In genomic region chr6:95711671-95712070, GRCm38 (mm10) we compare ENCODE assay signal across 30 mouse cellular contexts. TPM values are rescaled to one million over a fixed set of nuclear protein-coding genes. Genes with fewer than 3 reads are reported as not detected.
DNase-seq lines count a peak whose midpoint lies in the region; ATAC-seq and TF ChIP-seq lines count a peak whose summit lies in the region.
"Had no signal": no experiment of that assay in that cellular context is flagged by ENCODE, and none has a peak within 500 bp of the region (broad histone marks: within the 10 kb centered on the region; RNA-seq: fewer than 3 reads in every experiment).

No protein-coding gene starts in this region.

- intact Hi-C loops in heart, postnatal 36 days (cut with DNase I) = loop anchor here (10.0 kb wide), 1 partner anchor 587 kb away; no protein-coding TSS in a partner anchor

- H3K36me3 ChIP-seq in kidney, postnatal 0 days (ENCODE audit: insufficient read depth, low read length) = no peaks in the 10 kb centered on the region
- no peaks in the 10 kb centered on the region for H3K36me3 ChIP-seq in forebrain, postnatal 0 days (ENCODE audit: insufficient read depth)
- H3K36me3 ChIP-seq: embryonic facial prominence, embryonic 12.5 days; limb, embryonic 13.5 days; liver, embryonic 13.5 days; midbrain, embryonic 13.5 days; neural tube, embryonic 13.5 days had no signal

- peaks cover 40% of the 10 kb centered on the region for H3K4me1 ChIP-seq in kidney, postnatal 0 days (replicated peaks; ENCODE audit: insufficient read depth, low read length)
- H3K4me1 ChIP-seq in forebrain, postnatal 0 days (ENCODE audit: insufficient read depth) = no peaks in the 10 kb centered on the region
- H3K4me1 ChIP-seq: midbrain, embryonic 13.5 days; neural tube, embryonic 13.5 days had no signal

- no peak overlapping the region for H3K4me3 ChIP-seq in kidney, postnatal 0 days (replicated peaks; ENCODE audit: low read depth, low read length)
- no peak overlapping the region for H3K4me3 ChIP-seq in forebrain, postnatal 0 days (ENCODE audit: low read depth, low read length)
- H3K4me3 ChIP-seq: embryonic facial prominence, embryonic 12.5 days; gastrocnemius, adult 2 months; layer of hippocampus, adult 2 months; left cerebral cortex, adult 2 months; limb, embryonic 13.5 days; liver, embryonic 13.5 days; midbrain, embryonic 13.5 days; neural tube, embryonic 13.5 days had no signal

- H3K9ac ChIP-seq in kidney, postnatal 0 days (ENCODE audit: low read depth, low read length) = no peak overlapping the region
- H3K9ac ChIP-seq in forebrain, postnatal 0 days = no peak overlapping the region
- H3K9ac ChIP-seq: embryonic facial prominence, embryonic 12.5 days; limb, embryonic 13.5 days; liver, embryonic 13.5 days; midbrain, embryonic 13.5 days; neural tube, embryonic 13.5 days had no signal

- H3K4me2 ChIP-seq in kidney, postnatal 0 days (ENCODE audit: low read length) = no peak overlapping the region
- H3K4me2 ChIP-seq in forebrain, postnatal 0 days (ENCODE audit: low read depth) = no peak overlapping the region
- H3K4me2 ChIP-seq: embryonic facial prominence, embryonic 12.5 days; limb, embryonic 13.5 days; liver, embryonic 13.5 days; midbrain, embryonic 13.5 days; neural tube, embryonic 13.5 days had no signal

- peak; percentile 90 for DNase-seq in kidney, adult 11 months
- DNase-seq in kidney, adult 8-10 months = peak; percentile 83 to 89
- peak; percentile 39 for DNase-seq in kidney, postnatal 0 days (ENCODE audit: low spot score)
- peak; percentile 50 to 68 for DNase-seq in kidney, postnatal 4 days
- no peak for DNase-seq in forebrain, postnatal 0 days
- no peak for DNase-seq in heart, postnatal 36 days
- DNase-seq: adrenal gland, postnatal 25 days; cerebellum, adult 11-12 months; cerebellum, adult 9-11 months; embryo, embryonic 11 days; gastrocnemius, adult 2 months; heart, postnatal 14 days; liver, embryonic 13.5 days; lung, adult 18-20 months; retina, postnatal 1 day; thymus, adult 2 months; thymus, postnatal 36 days had no signal

- 38% methylated on average over 3 of the region's 3 CpGs for whole genome bisulfite sequencing in kidney, postnatal 0 days
- 81% methylated on average over 3 of the region's 3 CpGs for WGBS in forebrain, postnatal 0 days

- no peak overlapping the region for H3K27ac ChIP-seq in kidney, postnatal 0 days
- no peak overlapping the region for H3K27ac ChIP-seq in forebrain, postnatal 0 days (ENCODE audit: low read depth, low read length)
- H3K27ac ChIP-seq: embryonic facial prominence, embryonic 12.5 days; gastrocnemius, adult 2 months; layer of hippocampus, adult 2 months; left cerebral cortex, adult 2 months; limb, embryonic 13.5 days; liver, embryonic 13.5 days; macrophage; midbrain, embryonic 13.5 days; neural tube, embryonic 13.5 days had no signal

- no peaks in the 10 kb centered on the region for H3K27me3 ChIP-seq in kidney, postnatal 0 days (ENCODE audit: insufficient read depth, low read length)
- H3K27me3 ChIP-seq in forebrain, postnatal 0 days (ENCODE audit: insufficient read depth, low read length) = no peaks in the 10 kb centered on the region
- H3K27me3 ChIP-seq: embryonic facial prominence, embryonic 12.5 days; limb, embryonic 13.5 days; liver, embryonic 13.5 days; midbrain, embryonic 13.5 days had no signal

- no peaks in the 10 kb centered on the region for H3K9me3 ChIP-seq in kidney, postnatal 0 days (replicated peaks; ENCODE audit: low read length)
- no peaks in the 10 kb centered on the region for H3K9me3 ChIP-seq in forebrain, postnatal 0 days (ENCODE audit: low read length)
- H3K9me3 ChIP-seq: embryonic facial prominence, embryonic 12.5 days; limb, embryonic 13.5 days; liver, embryonic 13.5 days; midbrain, embryonic 13.5 days; neural tube, embryonic 13.5 days had no signal

- peak; percentile 58 for ATAC-seq in kidney, postnatal 0 days (replicated peaks; ENCODE audit: low FRiP score, low read depth)
- no peak for ATAC-seq in inflammation-experienced regulatory T-cells, adult 6 months
- ATAC-seq in forebrain, postnatal 0 days = no peak
- ATAC-seq: CD4-positive, CD25-positive, alpha-beta regulatory T cell, adult 4 months; forebrain, embryonic 14.5 days; hindbrain, embryonic 16.5 days; intestine, embryonic 16.5 days; lung, postnatal 0 days; midbrain, embryonic 13.5 days had no signal

- no peak for TF ChIP-seq CTCF in kidney, postnatal 0 days (IDR thresholded peaks at IDR 0.05; ENCODE audit: low read depth)
- no peak for TF ChIP-seq CTCF in forebrain, postnatal 0 days (IDR thresholded peaks at IDR 0.05; ENCODE audit: low read depth)

RNA-seq across cellular contexts. Expression of gene Suclg2, which starts 6.9 kb away (rescaled TPM):
- polyA plus RNA-seq in kidney, postnatal 0 days (2015; fragmentation: Nextera tagmentation; extraction: Ambion mirVana) = 143 and 153 TPM in 2 replicates
- polyA plus RNA-seq in inflammation-experienced regulatory T-cells, adult 6 months (2017; shearing (Covaris generic)) = 10 to 100 TPM; 23.3 to 37.8 (median 33.8) TPM
- total RNA-seq in forebrain, postnatal 0 days (2014; rRNA removed) = 13.7 and 16.0 TPM in 2 replicates
- polyA plus RNA-seq in forebrain, postnatal 0 days (2015; fragmentation: Nextera tagmentation; extraction: Ambion mirVana) = 12.4 and 16.1 TPM in 2 replicates
- total RNA-seq in heart, postnatal 36 days (2021) = 100 to 1,000 TPM; 157 to 158 TPM

Comparison
In these comparisons a context has a peak if more than half of its experiments do, and no peak if none do; other contexts are left out.
1. DNase-seq: peak in kidney, adult 11 months (single experiment), kidney, adult 8-10 months (2 of 2), kidney, postnatal 0 days (single experiment) and kidney, postnatal 4 days (2 of 2); none in forebrain, postnatal 0 days (single experiment) and heart, postnatal 36 days (0 of 2).